Mouse (Mus musculus): ENCODE data around the gene Ccl26. TPM values are rescaled to one million over a fixed set of nuclear protein-coding genes. Genes with fewer than 3 reads are reported as not detected.

The Ccl26 gene
- polyA plus RNA-seq, 1 experiment from 2014 or later = not detected

DNA sequence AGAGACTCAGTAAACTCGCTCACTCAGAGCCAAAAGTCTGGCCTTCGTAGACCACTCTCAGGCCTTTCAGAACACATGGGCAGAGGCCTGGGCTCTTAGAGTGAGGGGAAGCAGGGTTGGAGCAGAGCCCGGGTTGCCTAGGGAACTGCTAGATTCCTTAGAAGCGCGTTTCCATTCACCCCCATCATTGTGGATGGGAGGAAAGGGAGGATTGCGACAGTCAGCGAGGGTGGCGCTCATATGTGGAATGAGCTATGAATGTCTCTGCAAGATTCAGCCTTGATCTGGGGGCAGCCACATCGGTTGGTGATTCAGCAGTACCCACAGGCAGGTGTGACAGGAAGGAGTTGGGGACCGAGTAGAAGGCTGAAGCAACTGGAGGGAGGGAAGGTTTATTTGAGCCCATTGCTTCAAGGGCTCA, 16.0 kb upstream of the Ccl26 start:
- no peaks in the 10 kb centered on the region for H3K27me3 ChIP-seq (ENCODE audit: control insufficient read depth, insufficient read depth, low read length)
- DNase-seq (ENCODE audit: low spot score) (no peak), ATAC-seq (ENCODE audit: insufficient read depth, low FRiP score, low TSS enrichment) (no peak)
- no peaks in the 10 kb centered on the region for H3K9me3 ChIP-seq (ENCODE audit: control insufficient read depth, low read length)
- no peak overlapping the region for H3K4me3 ChIP-seq (ENCODE audit: low read depth, low read length)
- H3K27ac ChIP-seq (ENCODE audit: low read depth, low read length) = no peak overlapping the region
- no peak overlapping the region for H3K4me2 ChIP-seq (ENCODE audit: low read depth)
- no peaks in the 10 kb centered on the region for H3K36me3 ChIP-seq (ENCODE audit: control insufficient read depth, insufficient read depth, low read length)
- no peak overlapping the region for H3K9ac ChIP-seq (ENCODE audit: low read length)
- 86% methylated on average over 10 of the region's 10 CpGs for WGBS
- no peaks in the 10 kb centered on the region for H3K4me1 ChIP-seq (ENCODE audit: control insufficient read depth, insufficient read depth, low read length)

DNA sequence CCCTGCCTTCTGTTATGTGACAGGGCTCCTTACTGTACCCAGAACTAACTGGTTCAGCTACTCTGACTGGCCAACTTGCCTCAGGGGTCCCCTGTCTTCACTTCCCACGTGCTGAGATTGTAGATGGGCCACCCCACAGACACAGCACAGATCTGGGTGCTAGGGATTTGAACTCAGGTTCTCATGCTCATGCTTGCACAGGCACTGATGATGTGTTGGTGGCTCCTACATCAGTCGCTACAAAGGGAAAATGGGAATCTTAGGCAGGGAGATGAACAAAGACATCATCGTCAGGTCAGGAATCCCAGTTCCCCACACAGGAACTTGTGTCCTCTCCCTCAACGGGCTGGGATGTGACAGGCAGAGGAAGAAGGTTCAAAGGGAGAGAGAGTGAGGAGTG, 12.7 kb upstream of the Ccl26 start:
- Histone ChIP-seq H3K27me3 (ENCODE audit: control insufficient read depth, insufficient read depth, low read length) (no peaks in the 10 kb centered on the region), H3K36me3 (ENCODE audit: control insufficient read depth, insufficient read depth, low read length) (no peaks in the 10 kb centered on the region), H3K4me1 (ENCODE audit: control insufficient read depth, insufficient read depth, low read length) (no peaks in the 10 kb centered on the region), H3K9me3 (ENCODE audit: control insufficient read depth, low read length) (no peaks in the 10 kb centered on the region), H3K9ac (ENCODE audit: low read length) (no peak overlapping the region), H3K4me2 (ENCODE audit: low read depth) (no peak overlapping the region), H3K27ac (ENCODE audit: low read depth, low read length) (no peak overlapping the region), H3K4me3 (ENCODE audit: low read depth, low read length) (no peak overlapping the region)
- no peak for DNase-seq (ENCODE audit: low spot score)
- no peak for ATAC-seq (ENCODE audit: insufficient read depth, low FRiP score, low TSS enrichment)
- WGBS = 64% methylated on average over 4 of the region's 4 CpGs

GRCm38 (mm10) chr5:135573006-135573405, 9.6 kb upstream of the Ccl26 start, which contains the start of gene Ccl24:
Gene Ccl24, minus strand, starts transcription at chr5:135573049.
- Histone ChIP-seq H3K4me3 (ENCODE audit: low read depth, low read length) (no peak within 1 kb of the TSS), H3K36me3 (ENCODE audit: control insufficient read depth, insufficient read depth, low read length) (no peaks in the 10 kb centered on the region), H3K9me3 (ENCODE audit: control insufficient read depth, low read length) (no peaks in the 10 kb centered on the region), H3K4me2 (ENCODE audit: low read depth) (no peak within 1 kb of the TSS), H3K27me3 (ENCODE audit: control insufficient read depth, insufficient read depth, low read length) (no peaks in the 10 kb centered on the region), H3K27ac (ENCODE audit: low read depth, low read length) (no peak within 1 kb of the TSS), H3K9ac (ENCODE audit: low read length) (no peak within 1 kb of the TSS), H3K4me1 (ENCODE audit: control insufficient read depth, insufficient read depth, low read length) (no peaks in the 10 kb centered on the region)
- no peak for ATAC-seq (ENCODE audit: insufficient read depth, low FRiP score, low TSS enrichment)
- 93% methylated on average over 6 of the region's 6 CpGs for WGBS
- no peak for DNase-seq (ENCODE audit: low spot score)

GRCm38 (mm10) chr5:135568698-135569097, 5.3 kb upstream of the Ccl26 start:
- no peak overlapping the region for H3K27ac ChIP-seq (ENCODE audit: low read depth, low read length)
- H3K4me2 ChIP-seq (ENCODE audit: low read depth) = no peak overlapping the region
- WGBS = 73% methylated on average over 6 of the region's 6 CpGs
- no peak for DNase-seq (ENCODE audit: low spot score)
- H3K4me1 ChIP-seq (ENCODE audit: control insufficient read depth, insufficient read depth, low read length) = no peaks in the 10 kb centered on the region
- ATAC-seq (ENCODE audit: insufficient read depth, low FRiP score, low TSS enrichment) = no peak
- H3K27me3 ChIP-seq (ENCODE audit: control insufficient read depth, insufficient read depth, low read length) = no peaks in the 10 kb centered on the region
- no peak overlapping the region for H3K9ac ChIP-seq (ENCODE audit: low read length)
- no peaks in the 10 kb centered on the region for H3K9me3 ChIP-seq (ENCODE audit: control insufficient read depth, low read length)
- no peak overlapping the region for H3K4me3 ChIP-seq (ENCODE audit: low read depth, low read length)
- no peaks in the 10 kb centered on the region for H3K36me3 ChIP-seq (ENCODE audit: control insufficient read depth, insufficient read depth, low read length)

DNA sequence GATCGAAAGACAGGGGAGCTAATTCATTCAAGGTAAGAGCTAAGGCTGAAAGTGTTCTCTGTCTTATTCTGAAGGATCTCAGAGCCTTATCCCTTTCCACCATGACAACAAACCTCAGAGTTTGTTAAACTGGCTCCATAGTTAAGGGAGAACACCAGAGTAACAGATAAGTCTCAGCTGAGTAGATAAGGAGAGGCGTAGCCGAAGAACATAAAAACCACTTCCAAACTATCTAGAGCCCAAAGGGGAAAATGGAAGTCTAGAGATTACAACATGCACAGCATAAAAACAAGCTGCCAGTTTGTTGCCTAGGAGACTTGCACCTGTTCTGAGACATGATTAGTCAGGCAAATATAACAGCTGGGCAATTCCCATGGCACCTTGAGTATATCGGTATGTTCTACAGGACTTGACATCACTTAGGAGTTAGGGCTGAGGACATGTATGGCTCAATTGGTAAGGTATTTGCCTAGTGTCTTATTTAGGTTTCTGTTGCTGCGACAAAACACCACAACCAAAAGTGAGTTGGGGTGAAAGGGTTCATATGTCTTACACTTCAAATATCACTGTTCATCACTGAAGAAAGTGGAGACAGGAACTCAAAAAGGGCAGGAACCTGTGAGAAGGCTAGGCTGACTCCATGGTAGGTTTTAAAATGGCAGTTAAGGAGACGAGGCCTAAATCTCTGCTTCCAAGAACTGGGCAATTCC, 4.3 kb upstream of the Ccl26 start:
- no peak overlapping the region for H3K4me3 ChIP-seq (ENCODE audit: low read depth, low read length)

DNA sequence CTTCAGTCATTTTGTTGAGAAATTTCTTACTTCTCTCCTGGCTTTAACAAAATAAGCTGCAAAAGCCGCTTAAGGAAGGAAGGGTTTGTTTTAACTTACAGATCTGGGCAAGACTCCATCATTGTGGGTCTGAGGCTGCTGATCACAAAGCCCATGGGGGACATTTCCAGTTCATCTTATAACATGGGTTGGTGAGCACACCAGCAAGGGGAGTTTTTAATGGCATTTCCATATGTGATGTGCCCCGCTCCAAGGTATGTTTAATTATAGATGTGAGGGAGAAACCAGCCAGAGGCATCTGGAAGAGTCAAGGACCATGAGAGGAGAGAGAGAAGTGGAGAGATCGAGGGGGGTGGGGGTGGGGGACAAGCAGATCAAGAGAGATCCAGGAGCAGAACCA, 5.7 kb downstream of the Ccl26 start:
- no peaks in the 10 kb centered on the region for H3K36me3 ChIP-seq (ENCODE audit: control insufficient read depth, insufficient read depth, low read length)
- 39% methylated on average over 3 of the region's 3 CpGs for whole genome bisulfite sequencing
- no peak for ATAC-seq (ENCODE audit: insufficient read depth, low FRiP score, low TSS enrichment)
- H3K4me2 ChIP-seq (ENCODE audit: low read depth) = no peak overlapping the region
- H3K4me3 ChIP-seq (ENCODE audit: low read depth, low read length) = no peak overlapping the region
- no peaks in the 10 kb centered on the region for H3K9me3 ChIP-seq (ENCODE audit: control insufficient read depth, low read length)
- H3K27me3 ChIP-seq (ENCODE audit: control insufficient read depth, insufficient read depth, low read length) = no peaks in the 10 kb centered on the region
- no peak for DNase-seq (ENCODE audit: low spot score)
- H3K4me1 ChIP-seq (ENCODE audit: control insufficient read depth, insufficient read depth, low read length) = no peaks in the 10 kb centered on the region; the same call in 1 of the 2 replicates
- no peak overlapping the region for H3K9ac ChIP-seq (ENCODE audit: low read length)
- H3K27ac ChIP-seq (ENCODE audit: low read depth, low read length) = peak overlapping the region; percentile 80

More for the DNA sequence above, 4.3 kb upstream of the Ccl26 start:
- 89% methylated on average over 6 of the region's 6 CpGs for WGBS
- H3K9me3 ChIP-seq (ENCODE audit: control insufficient read depth, low read length) = no peaks in the 10 kb centered on the region
- no peak overlapping the region for H3K27ac ChIP-seq (ENCODE audit: low read depth, low read length)
- DNase-seq (ENCODE audit: low spot score) (no peak), ATAC-seq (ENCODE audit: insufficient read depth, low FRiP score, low TSS enrichment) (no peak)
- no peaks in the 10 kb centered on the region for H3K4me1 ChIP-seq (ENCODE audit: control insufficient read depth, insufficient read depth, low read length)
- no peak overlapping the region for H3K4me2 ChIP-seq (ENCODE audit: low read depth)
- H3K9ac ChIP-seq (ENCODE audit: low read length) = no peak overlapping the region
- H3K27me3 ChIP-seq (ENCODE audit: control insufficient read depth, insufficient read depth, low read length) = no peaks in the 10 kb centered on the region
- no peaks in the 10 kb centered on the region for H3K36me3 ChIP-seq (ENCODE audit: control insufficient read depth, insufficient read depth, low read length)

DNA sequence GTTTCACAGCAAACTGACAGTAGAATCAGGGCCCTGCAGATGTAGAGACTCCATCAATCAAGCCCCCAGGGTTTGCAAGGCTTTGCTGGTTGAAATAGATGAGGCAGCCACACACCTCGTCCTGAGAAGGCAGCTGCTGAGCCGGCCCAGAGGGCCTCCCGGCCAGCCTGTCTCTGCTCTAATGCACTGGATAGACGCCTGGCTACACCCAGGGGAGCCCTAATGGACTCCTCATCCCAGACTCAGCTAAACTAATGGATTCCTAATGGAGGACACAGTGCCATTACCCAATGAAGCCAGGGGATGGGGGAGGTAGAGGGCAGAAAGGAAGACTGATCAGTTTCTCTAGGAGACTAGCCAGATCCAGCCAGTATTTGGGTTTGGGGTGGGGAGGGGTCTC, 6.3 kb downstream of the Ccl26 start:
- 31% methylated on average over 4 of the region's 4 CpGs for WGBS
- H3K9me3 ChIP-seq (ENCODE audit: control insufficient read depth, low read length) = no peaks in the 10 kb centered on the region
- H3K4me3 ChIP-seq (ENCODE audit: low read depth, low read length) = no peak overlapping the region
- no peaks in the 10 kb centered on the region for H3K36me3 ChIP-seq (ENCODE audit: control insufficient read depth, insufficient read depth, low read length)
- ATAC-seq (ENCODE audit: insufficient read depth, low FRiP score, low TSS enrichment) (peak; percentile 41; the same call in 1 of the 2 replicates), DNase-seq (ENCODE audit: low spot score) (peak; percentile 72)
- H3K4me1 ChIP-seq (ENCODE audit: control insufficient read depth, insufficient read depth, low read length) = no peaks in the 10 kb centered on the region; the same call in 1 of the 2 replicates
- H3K27me3 ChIP-seq (ENCODE audit: control insufficient read depth, insufficient read depth, low read length) = no peaks in the 10 kb centered on the region
- H3K27ac ChIP-seq (ENCODE audit: low read depth, low read length) = peak overlapping the region; percentile 80
- H3K4me2 ChIP-seq (ENCODE audit: low read depth) = no peak overlapping the region
- no peak overlapping the region for H3K9ac ChIP-seq (ENCODE audit: low read length)

DNA sequence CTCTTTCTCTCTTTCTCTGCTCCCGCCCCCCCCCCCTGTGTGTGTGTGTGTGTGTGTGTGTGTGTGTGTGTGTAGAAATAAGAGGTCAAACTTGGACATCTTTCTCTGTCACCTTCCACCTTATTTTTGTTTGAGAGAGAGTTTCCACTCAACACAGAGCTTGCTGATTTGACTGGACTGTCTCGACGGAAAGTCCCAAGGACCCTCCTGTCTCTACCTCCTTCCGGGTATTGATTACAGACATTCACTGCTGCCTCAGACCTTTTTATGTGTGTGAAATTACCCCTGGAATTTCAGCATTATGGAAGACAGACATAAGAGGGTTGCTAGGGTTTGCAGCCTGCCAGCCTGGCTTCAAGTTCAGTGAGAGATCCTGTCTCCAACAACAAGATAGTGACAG, 7.1 kb downstream of the Ccl26 start:
- Histone ChIP-seq H3K9ac (ENCODE audit: low read length) (no peak overlapping the region), H3K4me1 (ENCODE audit: control insufficient read depth, insufficient read depth, low read length) (no peaks in the 10 kb centered on the region; the same call in 1 of the 2 replicates), H3K27me3 (ENCODE audit: control insufficient read depth, insufficient read depth, low read length) (no peaks in the 10 kb centered on the region), H3K4me3 (ENCODE audit: low read depth, low read length) (no peak overlapping the region), H3K4me2 (ENCODE audit: low read depth) (no peak overlapping the region), H3K36me3 (ENCODE audit: control insufficient read depth, insufficient read depth, low read length) (no peaks in the 10 kb centered on the region), H3K27ac (ENCODE audit: low read depth, low read length) (peak overlapping the region; percentile 78), H3K9me3 (ENCODE audit: control insufficient read depth, low read length) (no peaks in the 10 kb centered on the region)
- DNase-seq (ENCODE audit: low spot score) (no peak), ATAC-seq (ENCODE audit: insufficient read depth, low FRiP score, low TSS enrichment) (no peak)
- 73% methylated on average over 3 of the region's 4 CpGs for WGBS

DNA sequence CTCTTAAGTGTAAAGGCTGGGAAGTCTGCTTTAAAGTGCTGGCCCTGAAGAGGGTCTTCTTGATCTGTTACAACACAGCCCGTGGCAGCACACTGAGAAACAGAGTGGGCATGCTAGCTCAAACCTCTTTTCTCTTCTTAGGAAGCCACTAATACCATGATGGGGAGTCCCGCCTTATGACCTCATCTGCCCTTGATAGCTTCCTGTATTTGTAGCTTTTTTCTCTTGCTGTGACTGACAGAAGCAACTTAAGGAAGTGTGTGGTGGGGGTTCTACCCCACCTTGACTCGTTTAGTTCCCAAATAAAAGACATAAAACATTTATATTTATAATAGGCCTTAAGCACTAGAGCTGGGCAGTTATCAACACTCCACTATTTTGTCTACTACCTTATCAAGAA, 11.8 kb downstream of the Ccl26 start:
- Histone ChIP-seq H3K9me3 (ENCODE audit: control insufficient read depth, low read length) (no peaks in the 10 kb centered on the region), H3K4me1 (ENCODE audit: control insufficient read depth, insufficient read depth, low read length) (no peaks in the 10 kb centered on the region; the same call in 1 of the 2 replicates), H3K27me3 (ENCODE audit: control insufficient read depth, insufficient read depth, low read length) (no peaks in the 10 kb centered on the region), H3K4me3 (ENCODE audit: low read depth, low read length) (no peak overlapping the region), H3K9ac (ENCODE audit: low read length) (no peak overlapping the region), H3K36me3 (ENCODE audit: control insufficient read depth, insufficient read depth, low read length) (no peaks in the 10 kb centered on the region), H3K27ac (ENCODE audit: low read depth, low read length) (no peak overlapping the region), H3K4me2 (ENCODE audit: low read depth) (no peak overlapping the region)
- DNase-seq (ENCODE audit: low spot score) = no peak
- WGBS = 71% methylated on average over 3 of the region's 3 CpGs
- no peak for ATAC-seq (ENCODE audit: insufficient read depth, low FRiP score, low TSS enrichment)
